Mouse (Mus musculus) G1E (cell line): Measurements from ENCODE around the gene Camkk1.

ENCODE experiments used
- CTCF ChIP-seq: IDR thresholded peaks from 2 replicates; pipeline ENCODE4 v1.5.1; 2012; ENCODE audit warnings: low read depth, low read length, inconsistent platforms, mixed read lengths
- GATA2 ChIP-seq: IDR thresholded peaks from 2 replicates; pipeline ENCODE4 v1.6.1; 2012; ENCODE audit warnings: low read depth, low read length, inconsistent platforms, borderline replicate concordance
- POLR2AphosphoS5 ChIP-seq: IDR thresholded peaks from 2 replicates; pipeline ENCODE4 v1.6.1; 2012; ENCODE audit warnings: low read depth, low read length, inconsistent platforms; ENCODE audit not compliant: insufficient replicate concordance

- TF ChIP-seq CTCF (no peak), GATA2 (no peak), POLR2AphosphoS5 (no peak)
These were observed 29.8 kb upstream of the Camkk1 start for GRCm38 (mm10) chr11:72989044-72989443.
